Mouse (Mus musculus) brain, embryonic 14.5 days (tissue): ENCODE results near the gene Usp39.

Source experiments
- CTCF ChIP-seq: fragments of 200-500 bp; IDR thresholded peaks from 2 replicates; pipeline ENCODE4 v1.5.1; 2012; ENCODE audit warnings: inconsistent platforms, mild to moderate bottlenecking, moderate library complexity, borderline replicate concordance; ENCODE audit not compliant: insufficient read depth, insufficient read length; ENCODE audit errors: extremely low read depth
- POLR2A ChIP-seq: fragments of 200-500 bp; IDR thresholded peaks from 2 replicates; pipeline ENCODE4 v1.6.1; 2012; ENCODE audit warnings: mild to moderate bottlenecking, inconsistent platforms, borderline replicate concordance; ENCODE audit not compliant: poor library complexity, insufficient read depth, insufficient read length, severe bottlenecking; ENCODE audit errors: extremely low read depth

GRCm38 (mm10) chr6:72318440-72318839 is 26.5 kb downstream of the Usp39 start:
- no peak for TF ChIP-seq POLR2A
- TF ChIP-seq CTCF: no peak
